Mouse (Mus musculus) hindbrain, embryonic 11.5 days (tissue): ENCODE measurements around the gene Tdpoz2. TPM values are rescaled to one million over a fixed set of nuclear protein-coding genes. Genes with fewer than 3 reads are reported as not detected.

Experiments used
- polyA plus RNA-seq: library from polyadenylated mRNA; unstranded; fragments of >200 nt; fragmentation: Nextera tagmentation; extraction: Ambion mirVana; gene quantifications from 2 replicates; pipeline ENCODE4 v1.2.1, GENCODE M21; 2014

Gene Tdpoz2
- polyA plus RNA-seq, 1 experiment from 2014 or later = not detected

Other genes with a start within 250 kb of the Tdpoz2 start
- 0.86 and 1.3 TPM in 2 replicates for gene Tchh, start 210.4 kb downstream of the Tdpoz2 start, polyA plus RNA-seq
- gene Tchhl1, start 183.9 kb downstream of the Tdpoz2 start, polyA plus RNA-seq = not detected in 2 replicates
- gene S100a11, start 132.2 kb downstream of the Tdpoz2 start, polyA plus RNA-seq = 402 and 542 TPM in 2 replicates
- gene S100a10, start 97.6 kb downstream of the Tdpoz2 start, polyA plus RNA-seq = 194 and 197 TPM in 2 replicates
- not detected in 2 replicates for gene Tdpoz1, start 23.6 kb upstream of the Tdpoz2 start, polyA plus RNA-seq
- gene Gm37596, start 40.4 kb upstream of the Tdpoz2 start, polyA plus RNA-seq = not detected in 2 replicates
- gene Gm5773, start 120.3 kb upstream of the Tdpoz2 start, polyA plus RNA-seq = not detected in 2 replicates
- gene Tdpoz4, start 143.7 kb upstream of the Tdpoz2 start, polyA plus RNA-seq = not detected in 2 replicates
- not detected in 2 replicates for gene Tdpoz3, start 173.3 kb upstream of the Tdpoz2 start, polyA plus RNA-seq